Mouse (Mus musculus): Measurements from ENCODE around the gene Olfr1093. TPM values are rescaled to one million over a fixed set of nuclear protein-coding genes. Genes with fewer than 3 reads are reported as not detected.

Olfr1093 gene
- total RNA-seq (2022) = not detected

GRCm38 (mm10) chr2:86782179-86782578 is at the start of gene Olfr1093:
Olfr1093 (plus strand) TSS chr2:86782479.
- no peak for DNase-seq

GRCm38 (mm10) chr2:86733601-86734000 is 48.7 kb upstream of the Olfr1093 start, which contains the start of gene Olfr1089:
Olfr1089 (minus strand) TSS chr2:86733701.
- DNase-seq = no peak

GRCm38 (mm10) chr2:86758893-86759292 is 23.4 kb upstream of the Olfr1093 start, which contains the start of gene Olfr1090:
Olfr1090 (minus strand) TSS chr2:86758993.
- no peak for DNase-seq

GRCm38 (mm10) chr2:86761050-86761449 is 21.2 kb upstream of the Olfr1093 start:
- DNase-seq = no peak

GRCm38 (mm10) chr2:86809918-86810317 is 27.6 kb downstream of the Olfr1093 start, which contains the start of gene Olfr141:
Olfr141 (minus strand) TSS chr2:86810018.
- DNase-seq = no peak

- DNase-seq = no peak
These were observed 42.1 kb downstream of the Olfr1093 start, which contains the start of gene Olfr1094 for GRCm38 (mm10) chr2:86824363-86824762. Olfr1094 (plus strand) TSS chr2:86824663.

Other genes with a start within 250 kb of the Olfr1093 start
- not detected for gene Olfr1079, start 240.0 kb upstream of the Olfr1093 start, total RNA-seq (2022)
- not detected for gene Olfr1080, start 224.2 kb upstream of the Olfr1093 start, total RNA-seq (2022)
- not detected for gene Olfr1082, start 183.5 kb upstream of the Olfr1093 start, total RNA-seq (2022)
- gene Olfr1084, start 142.8 kb upstream of the Olfr1093 start, total RNA-seq (2022) = not detected
- not detected for gene Olfr1085, start 120.5 kb upstream of the Olfr1093 start, total RNA-seq (2022)
- gene Olfr1086, start 102.4 kb upstream of the Olfr1093 start, total RNA-seq (2022) = not detected
- gene Olfr1087, start 84.1 kb upstream of the Olfr1093 start, total RNA-seq (2022) = not detected
- gene Olfr1089, start 48.8 kb upstream of the Olfr1093 start, total RNA-seq (2022) = not detected
- not detected for gene Olfr1090, start 23.5 kb upstream of the Olfr1093 start, total RNA-seq (2022)
- gene Olfr141, start 27.5 kb downstream of the Olfr1093 start, total RNA-seq (2022) = not detected
- not detected for gene Olfr1094, start 42.2 kb downstream of the Olfr1093 start, total RNA-seq (2022)
- gene Olfr1095, start 69.2 kb downstream of the Olfr1093 start, total RNA-seq (2022) = not detected
- gene Gm13723, start 92.3 kb downstream of the Olfr1093 start, total RNA-seq (2022) = not detected
- not detected for gene Olfr1097, start 109.7 kb downstream of the Olfr1093 start, total RNA-seq (2022)
- gene Olfr1098, start 142.1 kb downstream of the Olfr1093 start, total RNA-seq (2022) = not detected
- not detected for gene Olfr1099, start 178.2 kb downstream of the Olfr1093 start, total RNA-seq (2022)
- not detected for gene Olfr1100, start 197.5 kb downstream of the Olfr1093 start, total RNA-seq (2022)
- not detected for gene Olfr1101, start 208.7 kb downstream of the Olfr1093 start, total RNA-seq (2022)
- gene Olfr1102, start 215.9 kb downstream of the Olfr1093 start, total RNA-seq (2022) = not detected
- not detected for gene Olfr1104, start 244.6 kb downstream of the Olfr1093 start, total RNA-seq (2022)

All from adrenal gland, adult 8-10 months (tissue).